ENCODE assay signal across 11 mouse cellular contexts in the genomic region with DNA sequence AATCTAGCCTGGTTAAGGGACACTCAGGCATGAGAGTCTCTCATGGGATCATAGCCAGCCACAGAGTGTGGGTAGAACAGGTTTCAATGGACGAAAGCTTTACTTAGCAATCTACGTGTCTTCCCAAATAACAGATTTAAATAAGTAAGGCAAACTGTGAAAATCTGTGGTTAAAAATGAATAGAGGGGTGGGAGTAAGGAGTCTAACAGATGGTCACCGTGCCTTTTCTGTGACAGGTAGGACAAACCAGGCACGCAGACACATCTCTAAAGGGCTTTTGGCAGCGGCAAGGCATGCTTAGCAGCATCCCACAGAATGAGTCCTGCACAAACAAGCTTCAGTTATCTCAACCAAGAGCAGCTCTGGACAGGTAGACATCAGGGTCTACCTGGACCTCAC.
"Had no signal": no experiment of that assay in that cellular context is flagged by ENCODE, and none has a peak within 500 bp of the region (broad histone marks: within the 10 kb centered on the region; RNA-seq: fewer than 3 reads in every experiment).

No protein-coding gene starts in this region.

- DNase-seq: kidney, adult 2 months; kidney, postnatal 25 days; layer of hippocampus, adult 9-11 months; liver, postnatal 0 days; lung, embryonic 14.5 days; lung, postnatal 10 days; lung, postnatal 36 days; retina, postnatal 1 day; thymus, adult 2 months; thymus, postnatal 14 days; thymus, postnatal 4 days had no signal
